Mouse (Mus musculus): ENCODE measurements around the gene Sbf2.

Gene Sbf2

DNA sequence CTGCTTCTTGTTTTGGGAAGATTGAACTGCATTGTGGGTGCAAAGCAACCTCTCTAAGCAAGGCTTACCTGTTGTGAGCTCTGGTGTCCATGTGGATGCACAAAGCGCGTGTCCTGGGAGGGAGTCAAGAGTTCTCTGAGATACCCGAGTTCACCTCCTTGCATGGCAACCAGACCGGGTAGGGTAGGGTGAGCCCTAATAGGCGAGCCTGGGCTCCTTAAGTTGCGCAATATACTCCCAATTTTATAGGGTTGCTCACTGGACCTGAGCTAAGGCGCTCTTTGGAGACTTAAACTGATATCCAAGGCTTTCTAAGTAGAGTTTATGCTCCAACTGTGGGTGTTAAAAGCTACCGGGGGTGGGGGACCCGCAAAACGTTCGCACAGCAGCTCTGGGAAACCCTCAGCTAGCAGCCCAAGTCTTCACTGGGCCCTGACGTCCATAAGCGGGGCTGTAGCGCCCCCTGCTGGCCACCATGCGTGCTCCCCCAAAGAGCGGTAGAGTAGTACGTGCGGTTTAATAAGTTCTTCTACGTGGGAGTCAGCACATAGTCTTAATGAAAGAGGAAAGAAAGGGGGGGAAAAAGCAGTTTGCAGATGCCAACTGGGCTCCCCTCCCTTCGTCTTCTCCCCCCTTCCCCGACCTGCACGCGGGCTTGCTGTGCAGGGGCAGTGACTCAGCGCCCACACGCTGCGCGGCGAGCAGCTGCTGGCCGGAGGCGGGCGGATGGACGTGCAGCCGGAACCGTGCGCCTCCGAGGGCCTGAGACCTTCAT, 15.4 kb upstream of the Sbf2 start:
- WGBS, result 2% methylated on average over 36 of the region's 36 CpGs

- WGBS, result 2% methylated on average over 33 of the region's 33 CpGs
Measured at GRCm38 (mm10) chr7:110628611-110629354, 14.1 kb upstream of the Sbf2 start.

- WGBS, result under 1% methylated on average over 11 of the region's 11 CpGs
Measured at GRCm38 (mm10) chr7:110628273-110628600, 13.5 kb upstream of the Sbf2 start.

DNA sequence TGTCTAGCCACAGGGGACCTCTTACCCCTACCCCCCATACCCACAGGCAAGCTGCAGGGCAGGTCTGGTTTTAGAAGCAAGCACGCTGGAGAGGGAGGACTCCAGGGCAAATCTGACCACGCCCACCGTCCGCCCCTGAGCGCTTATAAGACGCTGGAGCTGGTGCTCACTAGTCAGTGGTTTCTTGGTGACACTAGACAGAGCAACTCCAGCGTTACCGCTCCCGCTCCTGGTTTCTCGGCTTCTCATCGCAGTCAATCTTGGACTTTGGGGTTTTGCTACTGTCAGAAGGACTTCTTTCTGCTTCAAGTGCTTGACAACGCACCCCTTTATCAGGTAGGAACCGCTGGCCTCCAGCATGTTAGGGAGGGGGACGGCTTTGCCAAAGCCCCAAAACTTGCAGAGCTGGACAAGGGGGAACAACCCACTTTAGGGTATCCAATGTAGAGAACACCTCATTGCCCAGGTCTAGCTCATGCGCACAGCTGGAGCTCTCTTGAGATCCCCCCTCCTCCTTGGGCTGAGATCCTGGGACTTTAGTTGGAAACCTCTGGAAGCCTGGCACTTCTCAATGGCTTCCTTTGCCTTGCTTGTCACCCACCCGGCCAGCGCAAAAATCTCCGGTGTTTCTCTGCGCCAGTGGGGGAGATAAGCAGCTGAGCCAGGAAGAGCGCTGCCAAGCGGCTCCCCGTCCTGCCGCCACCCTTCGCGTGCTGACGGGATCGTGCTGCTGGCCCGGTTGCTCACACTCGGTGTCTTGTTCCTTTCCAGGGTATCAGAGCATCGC, 13.0 kb upstream of the Sbf2 start, which contains the start of gene Adm:
Gene Adm, plus strand, starts transcription at position 176 of the 787 bp plus-strand sequence.
- 1% methylated on average over 30 of the region's 30 CpGs for WGBS

DNA sequence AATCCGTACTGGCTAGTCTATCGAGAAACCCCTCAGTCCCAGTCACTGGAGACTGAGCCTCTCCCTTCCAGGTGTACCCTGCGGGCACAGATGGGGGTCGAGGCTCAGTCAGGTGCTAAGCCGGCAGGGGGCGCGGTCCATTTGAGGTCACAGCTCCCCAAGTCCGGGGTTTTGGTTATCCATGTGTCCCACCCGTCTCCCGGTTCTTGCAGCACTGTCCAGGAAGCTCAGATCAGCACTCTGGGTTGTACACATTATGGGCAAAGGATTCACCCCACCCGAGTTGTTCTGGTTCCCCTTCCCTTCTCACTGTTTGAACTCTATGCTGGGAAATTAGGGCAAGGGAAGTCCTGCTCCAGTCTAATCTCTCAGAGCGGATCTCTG, 12.4 kb upstream of the Sbf2 start:
- 3% methylated on average over 12 of the region's 12 CpGs for WGBS

DNA sequence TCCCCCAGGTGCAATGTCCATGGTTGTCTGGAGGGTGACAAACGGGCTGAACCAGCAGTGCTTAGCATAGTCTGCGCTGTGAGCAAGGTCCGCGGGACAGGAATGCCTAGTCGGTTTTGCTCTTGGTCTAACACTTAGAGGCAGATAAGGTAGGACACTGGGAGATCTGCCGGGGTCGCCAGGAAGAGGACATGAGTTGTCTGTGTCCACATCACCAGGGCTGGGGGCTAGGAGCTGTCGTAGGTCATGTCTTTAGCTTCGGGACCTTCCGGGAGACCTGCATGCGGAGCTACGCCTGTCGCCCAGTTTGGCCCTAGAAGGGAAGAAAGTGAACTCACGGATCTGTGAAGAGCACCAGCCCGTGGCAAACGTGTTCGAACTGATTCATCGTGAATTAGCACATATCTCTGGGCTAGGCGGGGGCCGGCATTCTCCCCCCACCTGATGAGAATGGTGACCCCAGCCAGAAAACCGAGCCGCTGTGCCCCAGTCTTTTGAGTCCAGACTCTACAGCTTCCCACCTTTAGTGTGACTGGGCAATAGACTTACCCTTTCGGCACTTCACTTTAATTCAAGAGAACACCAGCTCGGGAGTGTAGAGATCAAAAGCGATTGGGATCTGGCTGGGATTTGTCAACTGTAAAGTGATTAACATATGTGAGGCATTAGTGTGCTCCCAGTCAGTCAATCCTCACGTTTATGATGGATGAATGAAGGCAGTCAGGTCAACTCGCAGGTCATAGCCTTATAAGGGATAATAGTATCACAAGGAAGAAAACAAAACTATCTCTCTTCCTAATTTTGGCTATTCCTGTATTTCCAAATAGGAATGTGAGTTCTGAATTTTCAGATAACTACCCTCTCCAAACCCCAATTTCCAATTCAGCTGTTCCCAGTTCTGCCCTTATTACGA, 11.7 kb upstream of the Sbf2 start:
- WGBS, result 20% methylated on average over 28 of the region's 28 CpGs

- 63% methylated on average over 10 of the region's 10 CpGs for WGBS
Measured at GRCm38 (mm10) chr7:110625489-110625888, 10.8 kb upstream of the Sbf2 start.

DNA sequence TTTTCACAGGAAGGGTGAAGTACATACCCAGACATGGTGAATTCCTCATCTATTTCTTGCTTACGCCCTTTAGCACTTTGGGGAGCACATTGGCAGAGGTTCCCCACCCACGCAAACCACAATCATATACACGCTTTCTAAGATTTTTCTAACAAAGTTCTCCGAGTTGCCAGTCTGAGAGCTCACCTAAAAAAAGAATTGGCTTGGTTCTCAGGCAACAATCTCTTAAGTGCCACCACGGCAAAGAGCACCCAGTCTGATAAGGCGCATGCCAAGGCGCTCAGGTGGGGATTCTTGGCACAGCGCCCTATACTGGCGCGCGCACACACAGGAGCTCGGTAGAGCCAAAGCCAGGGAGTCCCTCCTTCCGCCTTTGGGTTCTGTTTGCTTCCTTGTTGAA, 10.2 kb upstream of the Sbf2 start:
- WGBS, result 68% methylated on average over 13 of the region's 13 CpGs

GRCm38 (mm10) chr7:110624067-110624466, 9.3 kb upstream of the Sbf2 start:
- 62% methylated on average over 2 of the region's 2 CpGs for WGBS

DNA sequence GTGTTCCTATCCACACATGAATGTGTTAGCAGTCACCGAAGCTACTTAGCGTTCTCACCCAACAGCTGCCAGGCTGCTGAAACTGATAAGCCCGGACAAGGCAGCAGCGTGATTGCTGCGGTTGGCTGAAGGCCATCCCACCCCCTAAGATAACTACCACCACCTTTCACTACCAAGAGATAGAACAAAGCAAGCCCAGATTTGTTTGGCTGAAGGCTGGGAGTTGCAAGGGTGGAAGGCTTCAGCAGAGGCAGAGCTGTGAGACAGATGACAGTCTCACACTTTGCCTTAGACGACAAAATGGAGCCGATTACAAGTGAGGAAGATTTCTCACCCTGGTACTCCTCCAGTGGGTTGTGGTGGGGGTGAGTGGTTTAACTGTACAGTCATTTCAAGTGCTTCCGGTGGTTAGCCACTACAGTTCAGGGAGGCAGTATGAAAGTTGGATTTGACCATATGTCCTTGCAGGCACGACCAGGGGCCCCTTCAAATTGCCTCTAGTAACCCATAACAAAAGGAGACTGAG, 4.4 kb upstream of the Sbf2 start:
- 47% methylated on average over 9 of the region's 9 CpGs for WGBS

DNA sequence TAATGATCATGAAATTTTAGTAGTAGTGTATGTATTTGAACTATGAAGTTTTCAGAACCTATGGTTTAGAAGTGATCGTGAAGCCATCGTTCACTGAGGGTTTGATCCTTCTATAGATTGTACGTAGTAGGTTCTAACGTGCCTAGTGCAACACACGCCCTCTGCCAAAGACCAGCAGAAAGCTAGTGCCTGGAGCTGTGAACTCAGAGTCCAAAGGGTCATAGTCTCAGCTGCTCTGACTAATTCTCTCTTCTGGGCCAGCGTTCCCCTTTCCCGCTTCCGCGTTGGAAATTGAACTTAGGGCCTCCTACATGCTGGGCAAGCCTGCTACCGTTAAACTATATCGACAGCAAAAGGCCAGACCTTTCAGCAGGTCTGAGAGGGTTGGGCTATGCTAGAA, 1.1 kb upstream of the Sbf2 start:
- 59% methylated on average over 11 of the region's 11 CpGs for WGBS

DNA sequence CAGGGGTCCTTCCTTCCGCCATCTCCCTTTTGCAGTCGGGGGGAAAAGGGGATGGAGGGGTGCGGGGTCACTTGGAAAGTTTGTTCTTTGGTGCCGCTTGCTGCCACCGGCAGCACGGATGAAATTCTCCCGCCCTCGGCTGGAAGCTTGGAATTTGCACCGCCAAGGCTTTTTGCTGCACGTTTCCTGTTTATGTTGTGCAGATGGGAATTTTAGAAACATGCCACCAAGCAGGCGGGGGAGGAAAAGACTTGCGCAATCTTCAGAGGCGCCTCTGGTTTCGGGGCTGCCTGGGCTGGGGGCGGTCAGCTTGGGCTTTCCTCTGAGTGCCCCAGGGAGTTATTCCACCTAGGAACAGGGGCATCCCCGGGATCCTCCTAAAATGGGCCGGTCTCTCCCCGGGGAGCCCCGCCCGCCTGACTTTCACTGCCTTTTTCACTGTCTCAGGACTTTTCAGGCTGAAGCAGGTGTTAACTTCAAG, 469 bp upstream of the Sbf2 start:
- WGBS, result 2% methylated on average over 20 of the region's 20 CpGs

DNA sequence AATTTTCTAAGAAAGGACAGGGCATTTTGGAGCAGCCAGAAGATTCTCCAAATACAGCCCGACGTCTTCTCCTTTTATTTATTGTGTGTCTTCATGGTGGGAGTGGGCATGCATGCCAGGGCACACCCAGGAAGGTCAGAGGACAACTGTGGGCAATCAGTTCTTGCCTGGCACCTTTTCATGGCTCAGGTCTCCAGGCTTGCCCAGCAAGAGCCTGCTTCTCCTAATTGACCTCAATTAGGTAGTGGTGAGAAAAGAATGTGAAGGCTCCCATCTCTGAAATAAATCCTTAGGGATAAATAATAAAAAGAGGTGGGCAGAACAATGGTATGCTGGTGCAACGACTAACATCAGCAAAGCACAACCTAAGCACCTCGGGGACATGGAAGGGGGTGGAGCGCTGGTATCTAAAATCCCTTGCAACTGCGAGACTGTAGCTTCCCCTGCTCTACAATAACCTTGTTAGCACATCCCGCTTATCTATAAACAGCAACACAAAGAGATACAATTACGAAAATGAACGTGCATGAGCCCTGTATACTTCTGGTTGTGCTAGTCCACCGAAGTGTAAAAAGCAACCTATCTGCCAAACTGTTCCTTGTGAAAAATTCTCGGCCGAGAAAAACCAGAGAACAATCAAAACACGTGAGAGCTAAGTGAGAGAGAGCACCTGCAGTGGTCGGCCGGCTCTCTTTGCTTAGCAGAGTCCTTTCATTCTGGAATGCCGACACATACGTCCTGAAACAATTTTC, 1.2 kb downstream of the Sbf2 start:
- WGBS, result 4% methylated on average over 17 of the region's 17 CpGs

DNA sequence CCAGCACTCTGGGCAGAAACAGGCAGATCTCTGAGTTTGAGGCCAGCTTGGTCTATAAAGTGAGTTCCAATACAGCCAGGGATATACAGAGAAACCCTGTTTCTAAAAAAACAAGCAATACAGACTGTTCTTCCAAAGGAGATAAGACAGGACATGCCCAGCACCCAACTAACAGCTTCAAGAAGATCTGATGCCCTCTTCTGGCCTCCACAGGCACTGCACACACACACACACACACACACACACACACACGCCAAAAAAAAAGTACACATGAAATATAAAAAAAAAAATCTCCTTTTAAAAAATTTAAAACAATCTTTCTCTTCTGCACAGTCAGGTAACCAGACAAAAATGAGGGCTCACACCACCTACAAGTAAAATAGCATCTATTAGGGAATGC, 7.8 kb downstream of the Sbf2 start:
- WGBS, result 94% methylated on average over 1 of the region's 1 CpGs

DNA sequence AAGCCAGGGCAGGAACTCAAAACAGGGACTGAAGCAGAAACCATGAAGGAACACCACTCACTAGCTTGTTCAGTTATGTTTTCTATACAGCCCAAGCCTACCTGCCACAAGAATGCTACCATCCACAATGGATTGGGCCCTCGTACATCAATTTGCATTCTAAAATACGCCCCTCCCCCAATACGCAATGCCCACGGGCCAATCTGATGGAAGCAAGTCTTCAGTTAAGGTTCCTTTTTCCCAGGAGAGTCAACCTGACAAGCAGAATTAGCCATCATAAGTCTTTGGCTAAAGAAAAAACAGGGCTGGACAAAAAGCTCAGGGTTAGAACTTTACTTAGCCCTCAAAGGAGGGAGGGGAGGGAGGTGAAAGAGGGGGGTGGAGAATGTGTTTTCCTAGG, 9.2 kb downstream of the Sbf2 start:
- WGBS, result 84% methylated on average over 4 of the region's 4 CpGs

GRCm38 (mm10) chr7:110597141-110597540, 17.6 kb downstream of the Sbf2 start:
- 86% methylated on average over 1 of the region's 1 CpGs for WGBS

- WGBS, result 95% methylated on average over 3 of the region's 3 CpGs
Measured at GRCm38 (mm10) chr7:110593991-110594390, 20.7 kb downstream of the Sbf2 start.

DNA sequence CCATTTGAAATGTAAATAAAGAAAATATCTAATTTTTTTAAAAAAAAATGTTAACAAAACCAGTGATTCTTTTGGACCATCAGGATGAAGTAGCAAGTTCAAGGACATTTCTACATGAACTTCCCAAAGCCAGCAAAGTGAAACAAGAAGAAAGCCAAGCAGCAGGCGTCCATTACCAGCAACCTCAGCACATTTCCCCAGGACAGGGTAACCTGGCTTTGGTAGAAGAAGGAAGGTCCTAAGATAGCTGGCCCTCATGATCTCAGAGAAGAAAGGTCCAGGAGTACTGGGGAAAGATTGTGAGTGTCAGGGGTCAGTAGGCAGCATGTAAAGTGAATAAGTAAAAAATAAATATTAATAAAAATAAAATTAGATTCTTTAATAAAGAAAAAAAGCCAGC, 27.0 kb downstream of the Sbf2 start:
- 98% methylated on average over 1 of the region's 1 CpGs for WGBS

- 44% methylated on average over 2 of the region's 2 CpGs for WGBS
Measured at GRCm38 (mm10) chr7:110585250-110585649, 29.5 kb downstream of the Sbf2 start.

DNA sequence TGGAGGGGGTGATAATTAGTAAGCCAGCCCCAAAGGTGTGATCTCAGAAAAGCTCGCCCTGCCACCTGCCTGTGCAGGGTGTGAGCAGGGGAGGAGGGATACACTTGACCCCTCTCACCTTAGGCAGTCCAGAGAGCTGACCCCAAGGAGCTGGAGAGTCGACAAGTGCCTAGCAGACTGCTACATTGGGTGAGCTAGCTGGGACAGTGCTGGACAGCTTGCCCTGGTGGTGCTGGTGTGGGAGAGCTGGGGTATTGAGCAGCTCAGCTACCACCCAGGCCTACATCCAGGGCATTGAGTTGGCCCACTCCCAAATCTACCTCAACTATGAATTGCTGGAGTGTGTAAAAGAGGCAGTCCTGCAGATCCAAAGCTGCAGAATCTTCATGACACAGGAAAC, 30.6 kb downstream of the Sbf2 start:
- WGBS, result 87% methylated on average over 2 of the region's 2 CpGs
